Mouse (Mus musculus) megakaryocyte, embryonic 14.5 days (primary cell): Measurements from ENCODE around the gene Hepacam2.

Experiments
- FLI1 ChIP-seq: IDR thresholded peaks from 2 replicates; pipeline ENCODE4 v1.6.1; 2012; ENCODE audit warnings: low read length, inconsistent platforms, mixed read lengths
- GATA1 ChIP-seq: IDR thresholded peaks from 3 replicates; pipeline ENCODE4 v1.6.1; 2012; ENCODE audit warnings: mixed read lengths, low read length, inconsistent platforms, borderline replicate concordance

GRCm38 (mm10) chr6:3509782-3510181, 11.7 kb upstream of the Hepacam2 start:
- TF ChIP-seq FLI1 (no peak), GATA1 (no peak)
